Mouse (Mus musculus) ovary, postnatal 10 days (tissue): ENCODE measurements around the gene Gm43518.

ENCODE experiments used
- DNase-seq: peaks from one replicate; pipeline ENCODE4 v3.0.0; 2022; ENCODE audit warnings: low spot score

The Gm43518 gene

DNA sequence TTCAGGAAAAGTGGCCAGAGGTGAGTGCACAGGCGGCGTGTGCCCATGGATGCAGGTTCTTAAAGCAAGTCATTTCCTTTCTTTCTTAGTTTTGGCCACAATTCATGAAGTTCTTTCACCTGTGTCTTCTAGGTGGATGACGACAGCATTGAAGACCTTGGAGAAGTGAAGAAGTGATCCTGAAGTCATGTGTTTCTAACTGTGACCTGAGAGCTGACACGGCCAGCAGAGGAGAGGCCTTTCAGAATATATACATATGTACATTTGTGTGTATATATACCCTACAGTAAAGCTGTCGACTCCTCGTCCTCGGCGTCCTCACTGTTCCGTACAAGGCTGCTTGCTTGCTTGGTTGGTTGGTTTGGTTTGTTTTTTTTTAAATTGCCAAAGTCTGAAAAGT lies at the start of gene Gm43518:
Gm43518 (plus strand) TSS at position 301 of the 400 bp plus-strand sequence.
- DNase-seq, result no peak

- no peak for DNase-seq
Measured at GRCm38 (mm10) chr5:123878056-123878455, 49.2 kb upstream of the Gm43518 start.

DNA sequence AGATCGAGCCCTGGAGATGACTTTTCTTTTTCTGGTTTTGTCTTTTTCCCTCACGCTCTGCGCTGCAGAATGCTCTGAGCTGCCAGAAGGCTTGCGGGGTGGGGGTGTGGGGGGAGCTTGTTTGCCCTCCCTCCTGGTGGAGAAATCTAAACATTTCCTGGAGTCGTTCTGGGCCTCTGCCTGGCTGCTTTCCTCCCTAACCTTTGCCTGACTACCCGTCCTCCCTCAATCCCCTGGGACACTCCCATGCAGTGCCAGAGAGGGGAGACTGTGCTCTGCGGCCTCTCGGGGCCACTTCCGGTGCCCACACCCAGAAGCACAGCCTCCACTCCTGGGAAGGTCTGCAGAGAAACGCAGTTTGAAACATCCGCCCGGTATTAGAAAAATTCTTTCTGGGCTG lies 47.3 kb upstream of the Gm43518 start, which contains the start of gene Hcar1:
Hcar1 (minus strand) TSS at position 93 of the 400 bp plus-strand sequence.
- peak; percentile 22 for DNase-seq

GRCm38 (mm10) chr5:123880778-123881177 lies 46.4 kb upstream of the Gm43518 start:
- no peak for DNase-seq

GRCm38 (mm10) chr5:123883891-123884290 lies 43.3 kb upstream of the Gm43518 start:
- DNase-seq, result no peak

- no peak for DNase-seq
Measured at GRCm38 (mm10) chr5:123884332-123884731, 42.9 kb upstream of the Gm43518 start.

DNA sequence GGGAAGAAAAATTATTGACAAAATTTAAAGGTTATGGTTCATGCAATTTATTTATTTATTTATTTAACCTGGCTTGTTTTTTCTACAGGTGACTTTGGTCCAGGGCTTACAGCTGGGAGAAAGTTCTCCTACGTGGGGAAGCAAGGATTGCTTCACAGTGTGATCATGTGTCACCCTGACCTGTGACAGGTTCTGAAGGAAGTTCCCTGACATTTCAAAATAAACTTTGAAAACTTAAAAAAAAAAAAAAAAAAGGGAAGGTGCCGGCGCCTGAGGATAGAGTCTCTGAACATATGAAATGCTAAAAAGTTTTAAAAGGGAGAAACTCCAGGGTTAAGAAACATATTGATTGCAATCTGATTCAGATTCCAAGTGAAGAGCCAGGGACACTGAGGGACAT lies 40.9 kb upstream of the Gm43518 start:
- DNase-seq, result no peak

DNA sequence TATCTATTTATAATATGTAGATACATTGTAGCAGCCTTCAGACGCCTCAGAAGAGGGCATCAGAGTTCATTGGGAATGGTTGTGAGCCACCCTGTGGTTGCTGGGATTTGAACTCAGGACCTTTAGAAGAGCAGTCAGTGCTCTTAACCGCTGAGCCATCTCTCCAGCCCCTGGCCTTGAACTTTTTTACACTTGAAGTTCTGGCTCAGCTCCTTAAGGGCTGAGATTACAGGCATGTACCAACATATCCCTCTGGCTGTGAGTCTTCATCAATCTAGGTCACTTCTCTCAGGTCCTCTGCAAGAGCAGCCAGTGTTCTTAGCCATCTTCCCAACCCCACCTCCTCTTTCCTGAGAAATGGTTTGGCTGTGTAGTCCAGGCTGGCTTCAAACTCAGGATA lies 36.9 kb upstream of the Gm43518 start:
- no peak for DNase-seq

DNA sequence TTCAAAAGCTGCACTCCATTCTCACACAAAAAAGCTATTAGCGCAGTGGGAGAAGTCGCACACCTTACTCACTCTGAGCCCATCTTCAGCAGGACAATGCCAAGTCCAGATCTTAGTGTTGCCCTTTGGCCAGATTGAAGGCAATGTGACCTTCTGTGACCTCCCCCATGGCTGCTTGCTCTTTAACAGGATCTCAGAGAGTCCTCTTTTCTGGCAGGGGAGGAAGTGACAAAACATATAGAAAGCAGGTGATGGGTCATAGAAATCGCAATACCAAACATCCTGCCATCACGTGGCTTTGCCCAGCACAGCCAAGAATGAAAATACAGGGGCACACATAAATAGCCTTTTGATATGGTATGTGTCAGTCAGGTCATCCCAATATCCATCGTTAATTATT lies 36.2 kb upstream of the Gm43518 start:
- DNase-seq, result no peak

DNA sequence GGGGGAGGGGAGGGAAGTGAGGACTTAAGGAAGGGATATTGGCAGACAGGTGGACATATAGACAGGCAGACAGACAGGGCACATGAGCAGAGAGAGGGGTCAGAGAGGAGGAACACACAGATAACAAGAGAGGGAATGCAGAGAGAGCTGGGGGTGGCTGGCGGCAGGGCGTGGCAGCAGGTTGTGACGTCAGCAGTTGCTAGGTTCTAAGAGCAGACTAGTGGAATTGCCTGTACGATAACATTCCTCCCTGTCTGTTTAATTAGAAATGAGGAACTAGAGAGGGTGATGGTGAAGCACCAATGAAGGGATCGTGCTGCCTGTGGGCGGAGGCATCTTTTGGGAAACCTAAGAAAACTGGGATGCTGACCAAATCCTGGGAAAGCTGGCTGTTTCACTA lies 35.5 kb upstream of the Gm43518 start:
- no peak for DNase-seq

DNA sequence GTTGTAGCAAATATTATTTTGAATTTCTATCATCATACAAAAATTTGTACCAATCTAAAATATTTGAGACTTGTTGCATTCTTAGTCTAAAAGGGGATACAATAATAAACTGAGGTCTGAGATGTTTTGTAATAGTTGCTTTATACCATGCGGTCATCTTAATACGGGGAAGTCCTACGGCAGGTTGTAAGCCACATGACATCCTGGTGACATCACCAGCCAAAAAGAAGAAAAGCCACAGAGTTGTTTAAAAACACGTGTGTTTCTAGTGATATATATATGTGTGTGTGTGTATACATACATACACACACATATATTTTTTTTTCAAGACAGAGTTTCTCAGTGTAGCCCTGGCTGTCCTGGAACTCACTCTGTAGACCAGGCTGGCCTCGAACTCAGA lies 33.7 kb upstream of the Gm43518 start:
- no peak for DNase-seq

DNA sequence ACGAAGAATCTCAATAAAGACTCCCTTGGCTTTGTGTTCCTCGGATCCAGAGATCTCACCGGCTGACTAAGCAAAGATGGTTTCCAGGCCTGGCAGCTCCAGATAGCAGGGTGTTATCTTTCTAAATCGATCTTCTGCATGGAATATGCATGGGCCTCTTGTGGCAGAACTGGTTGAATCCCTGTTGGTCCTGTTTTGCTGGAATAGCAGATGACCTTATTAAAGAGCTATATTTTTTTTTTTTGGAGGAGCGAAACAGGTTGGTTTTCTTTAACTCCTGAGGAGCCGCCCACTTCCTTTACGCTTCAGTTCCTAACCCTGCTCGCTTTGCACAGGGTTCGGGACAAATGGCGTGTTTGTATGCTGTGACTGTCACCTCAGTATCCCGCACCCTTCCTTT lies 30.8 kb upstream of the Gm43518 start:
- DNase-seq, result no peak

DNA sequence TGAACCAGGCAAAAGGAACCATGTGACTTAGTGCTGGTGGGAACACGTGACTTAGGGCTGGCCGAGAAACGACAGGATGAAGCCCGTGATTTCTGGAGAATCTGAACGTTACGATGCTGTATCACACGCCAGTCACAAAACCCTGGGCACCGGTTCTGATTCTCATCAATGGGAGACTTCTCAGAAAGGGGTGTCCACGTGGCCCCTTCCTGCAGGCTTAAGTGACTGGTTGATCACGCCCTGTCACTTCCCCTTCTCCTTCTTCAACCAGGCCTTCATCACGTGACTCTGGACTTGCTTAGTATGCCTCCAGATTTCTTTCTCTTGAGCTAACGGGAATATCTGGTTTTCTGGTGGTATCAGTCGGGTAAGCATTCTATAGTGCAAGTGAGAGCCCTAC lies 29.9 kb upstream of the Gm43518 start:
- DNase-seq, result no peak

DNA sequence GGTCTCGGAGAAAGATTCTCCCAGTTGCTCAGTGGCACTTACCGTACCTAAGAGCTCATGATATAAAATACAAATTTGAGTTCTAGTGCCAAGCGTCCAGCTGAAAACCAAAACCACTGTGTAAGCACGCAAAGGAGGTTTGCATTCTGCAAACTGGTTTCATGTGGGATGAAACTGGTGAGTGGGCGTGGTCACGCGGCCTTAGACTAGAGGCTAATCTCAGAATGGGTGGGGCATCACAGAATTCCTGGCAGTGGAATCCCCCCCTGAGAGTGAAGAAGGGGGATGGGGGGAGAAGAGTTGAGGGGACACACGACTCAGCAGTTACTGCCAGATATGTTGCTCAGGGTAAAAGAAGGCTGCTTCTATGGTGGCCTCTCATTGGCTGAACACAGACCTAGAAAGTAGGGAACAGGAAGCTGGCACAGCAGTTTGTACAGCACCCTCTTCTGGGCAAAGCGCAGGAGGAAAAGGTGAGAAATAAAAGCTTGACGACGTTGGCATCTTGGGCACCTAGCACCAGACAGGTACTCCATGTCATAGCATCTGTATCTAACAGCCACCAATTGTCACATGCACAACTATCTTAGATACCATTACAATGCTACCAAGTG lies 23.1 kb upstream of the Gm43518 start:
- DNase-seq, result no peak

GRCm38 (mm10) chr5:123906146-123906975 lies 20.9 kb upstream of the Gm43518 start:
- DNase-seq, result no peak

- peak; percentile 99 for DNase-seq
Measured at GRCm38 (mm10) chr5:123906976-123907630, 20.1 kb upstream of the Gm43518 start, which contains the start of gene Denr. Denr (plus strand) TSS chr5:123907175.

DNA sequence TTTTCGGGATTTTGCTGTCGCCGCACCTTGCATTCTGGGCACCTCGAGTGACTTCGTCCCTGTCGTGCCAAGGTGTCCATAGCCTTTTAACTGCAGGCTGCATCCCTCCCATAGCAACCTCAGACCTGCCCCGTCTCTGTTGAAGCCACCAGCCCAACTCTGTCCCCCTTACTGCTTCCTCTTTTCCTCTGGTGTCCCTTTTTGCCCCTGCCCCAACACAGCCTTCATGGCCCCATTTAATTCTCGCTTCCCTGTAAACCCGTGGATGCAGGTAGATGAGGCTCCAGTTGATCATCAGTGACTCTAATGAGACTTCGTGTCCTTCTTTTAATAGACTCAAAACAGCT lies 19.6 kb upstream of the Gm43518 start:
- DNase-seq, result no peak

GRCm38 (mm10) chr5:123914852-123915251 lies 12.4 kb upstream of the Gm43518 start:
- DNase-seq, result no peak

DNA sequence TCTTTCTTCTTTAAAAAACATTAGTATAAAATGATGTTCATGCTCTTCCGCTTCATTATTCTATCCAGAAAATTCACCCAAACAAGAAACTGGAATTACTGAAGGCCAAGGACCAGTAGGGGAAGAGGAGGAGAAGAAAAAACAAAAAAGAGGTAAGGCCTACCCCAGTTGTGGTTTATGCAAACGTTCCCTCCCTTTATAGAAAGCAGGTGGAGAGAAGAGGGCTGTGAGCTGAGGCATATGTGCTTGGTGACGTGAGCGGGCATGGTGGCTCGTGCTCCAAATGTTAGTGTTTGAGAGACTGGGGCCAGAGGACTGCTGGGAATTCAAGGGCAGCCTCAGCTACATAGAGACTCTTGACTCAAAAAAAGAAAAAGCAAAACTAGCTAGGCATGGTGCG lies 5.1 kb upstream of the Gm43518 start:
- DNase-seq, result no peak

DNA sequence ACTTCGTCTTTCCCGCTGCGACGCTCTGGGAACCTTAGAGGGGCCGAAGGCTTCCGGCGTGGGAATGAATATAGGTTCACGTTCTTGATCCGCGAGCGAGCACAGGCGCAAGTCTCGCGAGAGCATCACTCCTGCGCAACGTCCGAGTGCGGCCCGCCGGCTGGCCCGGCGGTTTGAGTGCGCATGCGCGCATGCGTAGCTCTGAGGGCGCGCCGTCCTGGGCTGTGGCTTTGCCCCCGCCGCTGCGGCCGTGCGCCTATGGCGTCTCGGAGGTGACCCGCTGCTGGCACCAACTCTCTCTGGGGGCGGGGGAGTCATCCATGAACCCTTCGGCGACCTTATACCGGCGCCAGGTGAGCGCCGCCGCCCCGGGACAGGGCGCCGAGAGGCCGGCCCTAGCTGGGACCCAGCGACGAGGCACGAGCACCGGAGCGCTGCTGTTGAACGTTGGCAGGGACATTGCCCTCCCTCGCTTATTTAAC lies 3.3 kb downstream of the Gm43518 start, which contains the start of gene Ccdc62:
Ccdc62 (plus strand) TSS at position 172 of the 482 bp plus-strand sequence.
- peak; percentile 78 for DNase-seq

- no peak for DNase-seq
Measured at GRCm38 (mm10) chr5:123931131-123931530, 3.9 kb downstream of the Gm43518 start.

DNA sequence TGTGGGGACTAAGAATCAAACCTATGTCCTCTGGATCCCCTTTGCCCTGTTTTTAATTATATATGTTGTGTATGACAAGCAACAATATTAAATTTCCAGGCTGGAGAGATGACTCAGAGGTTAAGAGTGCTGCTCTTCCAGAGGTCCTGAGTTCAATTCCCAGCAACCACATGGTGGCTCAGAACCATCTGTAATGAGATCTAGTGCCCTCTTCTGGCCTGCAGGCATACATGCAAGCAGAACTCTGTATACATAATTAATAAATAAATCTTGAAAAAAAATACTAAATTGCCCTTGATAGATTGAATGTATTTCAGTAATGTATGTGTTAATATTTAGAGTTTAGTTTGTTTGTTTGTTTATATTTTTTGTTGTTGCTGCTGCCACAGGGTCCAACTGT lies 5.7 kb downstream of the Gm43518 start:
- DNase-seq, result no peak

- DNase-seq, result no peak
Measured at GRCm38 (mm10) chr5:123933556-123933955, 6.3 kb downstream of the Gm43518 start.
